Mouse (Mus musculus): ENCODE measurements around the gene Cdh20. TPM values are rescaled to one million over a fixed set of nuclear protein-coding genes. Genes with fewer than 3 reads are reported as not detected.
A peak's percentile ranks its signal among the peaks of the same experiment; 100 is the strongest.
"Not testable (repeated sequence)": the region's sequence is repeated elsewhere in the genome, so short reads cannot be mapped to it uniquely, and the experiment has no call there.

The Cdh20 gene
- polyA plus RNA-seq, 1 experiment from 2014 or later: 2.3 TPM

- Histone ChIP-seq H3K4me1 (ENCODE audit: control insufficient read depth, insufficient read depth, low read length) (no peaks in the 10 kb centered on the region), H3K27me3 (ENCODE audit: control insufficient read depth, insufficient read depth, low read length) (no peaks in the 10 kb centered on the region), H3K4me2 (ENCODE audit: low read depth, low read length) (no peak overlapping the region), H3K27ac (ENCODE audit: low read depth, low read length) (no peak overlapping the region), H3K36me3 (ENCODE audit: control insufficient read depth, insufficient read depth, low read length) (no peaks in the 10 kb centered on the region), H3K9ac (replicated peaks; ENCODE audit: low read depth, low read length) (no peak overlapping the region), H3K4me3 (ENCODE audit: low read depth, low read length) (no peak overlapping the region), H3K9me3 (ENCODE audit: control insufficient read depth, low read length) (no peaks in the 10 kb centered on the region)
- WGBS: 18% methylated on average over 2 of the region's 2 CpGs
- ATAC-seq (ENCODE audit: low read depth): peak; percentile 98
Observed at GRCm38 (mm10) chr1:104944470-104945109, 176.3 kb downstream of the Cdh20 start.

- WGBS: 95% methylated on average over 2 of the region's 2 CpGs
- ATAC-seq (ENCODE audit: low read depth): peak; percentile 47; the same call in 1 of the 2 replicates
- no peak overlapping the region for H3K9ac ChIP-seq (replicated peaks; ENCODE audit: low read depth, low read length)
- H3K4me3 ChIP-seq (ENCODE audit: low read depth, low read length): no peak overlapping the region
- no peak overlapping the region for H3K4me2 ChIP-seq (ENCODE audit: low read depth, low read length)
- no peaks in the 10 kb centered on the region for H3K4me1 ChIP-seq (ENCODE audit: control insufficient read depth, insufficient read depth, low read length)
- no peaks in the 10 kb centered on the region for H3K36me3 ChIP-seq (ENCODE audit: control insufficient read depth, insufficient read depth, low read length)
- no peak overlapping the region for H3K27ac ChIP-seq (ENCODE audit: low read depth, low read length)
- no peaks in the 10 kb centered on the region for H3K27me3 ChIP-seq (ENCODE audit: control insufficient read depth, insufficient read depth, low read length)
- H3K9me3 ChIP-seq (ENCODE audit: control insufficient read depth, low read length): no peaks in the 10 kb centered on the region
Observed at GRCm38 (mm10) chr1:104945110-104945489, 176.8 kb downstream of the Cdh20 start.

- H3K4me1 ChIP-seq (ENCODE audit: control insufficient read depth, insufficient read depth, low read length); H3K9ac ChIP-seq (replicated peaks; ENCODE audit: low read depth, low read length); H3K27me3 ChIP-seq (ENCODE audit: control insufficient read depth, insufficient read depth, low read length); H3K4me3 ChIP-seq (ENCODE audit: low read depth, low read length); H3K36me3 ChIP-seq (ENCODE audit: control insufficient read depth, insufficient read depth, low read length); H3K27ac ChIP-seq (ENCODE audit: low read depth, low read length); H3K9me3 ChIP-seq (ENCODE audit: control insufficient read depth, low read length); H3K4me2 ChIP-seq (ENCODE audit: low read depth, low read length); ATAC-seq (ENCODE audit: low read depth): not testable (repeated sequence)
- 79% methylated on average over 2 of the region's 2 CpGs for WGBS
Observed at GRCm38 (mm10) chr1:104949640-104950039, 181.3 kb downstream of the Cdh20 start.

GRCm38 (mm10) chr1:104957046-104957445, 188.7 kb downstream of the Cdh20 start:
- Histone ChIP-seq H3K27me3 (ENCODE audit: control insufficient read depth, insufficient read depth, low read length) (no peaks in the 10 kb centered on the region), H3K4me1 (ENCODE audit: control insufficient read depth, insufficient read depth, low read length) (no peaks in the 10 kb centered on the region), H3K4me2 (ENCODE audit: low read depth, low read length) (no peak overlapping the region), H3K9ac (replicated peaks; ENCODE audit: low read depth, low read length) (no peak overlapping the region), H3K27ac (ENCODE audit: low read depth, low read length) (no peak overlapping the region), H3K36me3 (ENCODE audit: control insufficient read depth, insufficient read depth, low read length) (no peaks in the 10 kb centered on the region), H3K4me3 (ENCODE audit: low read depth, low read length) (no peak overlapping the region), H3K9me3 (ENCODE audit: control insufficient read depth, low read length) (no peaks in the 10 kb centered on the region)
- ATAC-seq (ENCODE audit: low read depth): no peak; the same call in 1 of the 2 replicates
- WGBS: 19% methylated on average over 6 of the region's 6 CpGs

GRCm38 (mm10) chr1:104961670-104962069, 193.3 kb downstream of the Cdh20 start:
- no peak for ATAC-seq (ENCODE audit: low read depth)
- 85% methylated on average over 3 of the region's 3 CpGs for WGBS

GRCm38 (mm10) chr1:104962257-104962656, 193.9 kb downstream of the Cdh20 start:
- Histone ChIP-seq H3K4me1 (ENCODE audit: control insufficient read depth, insufficient read depth, low read length) (no peaks in the 10 kb centered on the region), H3K9me3 (ENCODE audit: control insufficient read depth, low read length) (no peaks in the 10 kb centered on the region), H3K27me3 (ENCODE audit: control insufficient read depth, insufficient read depth, low read length) (no peaks in the 10 kb centered on the region), H3K4me3 (ENCODE audit: low read depth, low read length) (no peak overlapping the region), H3K9ac (replicated peaks; ENCODE audit: low read depth, low read length) (no peak overlapping the region), H3K4me2 (ENCODE audit: low read depth, low read length) (no peak overlapping the region), H3K36me3 (ENCODE audit: control insufficient read depth, insufficient read depth, low read length) (no peaks in the 10 kb centered on the region), H3K27ac (ENCODE audit: low read depth, low read length) (no peak overlapping the region)
- ATAC-seq (ENCODE audit: low read depth): no peak
- 63% methylated on average over 4 of the region's 4 CpGs for WGBS

More at GRCm38 (mm10) chr1:104961670-104962069, 193.3 kb downstream of the Cdh20 start:
- Histone ChIP-seq H3K9ac (replicated peaks; ENCODE audit: low read depth, low read length) (no peak overlapping the region), H3K9me3 (ENCODE audit: control insufficient read depth, low read length) (no peaks in the 10 kb centered on the region), H3K27me3 (ENCODE audit: control insufficient read depth, insufficient read depth, low read length) (no peaks in the 10 kb centered on the region), H3K27ac (ENCODE audit: low read depth, low read length) (no peak overlapping the region), H3K4me2 (ENCODE audit: low read depth, low read length) (no peak overlapping the region), H3K4me3 (ENCODE audit: low read depth, low read length) (no peak overlapping the region), H3K36me3 (ENCODE audit: control insufficient read depth, insufficient read depth, low read length) (no peaks in the 10 kb centered on the region), H3K4me1 (ENCODE audit: control insufficient read depth, insufficient read depth, low read length) (no peaks in the 10 kb centered on the region)

- Histone ChIP-seq H3K4me2 (ENCODE audit: low read depth, low read length) (no peak overlapping the region), H3K36me3 (ENCODE audit: control insufficient read depth, insufficient read depth, low read length) (no peaks in the 10 kb centered on the region), H3K27ac (ENCODE audit: low read depth, low read length) (no peak overlapping the region), H3K4me3 (ENCODE audit: low read depth, low read length) (no peak overlapping the region), H3K9me3 (ENCODE audit: control insufficient read depth, low read length) (no peaks in the 10 kb centered on the region), H3K4me1 (ENCODE audit: control insufficient read depth, insufficient read depth, low read length) (no peaks in the 10 kb centered on the region), H3K9ac (replicated peaks; ENCODE audit: low read depth, low read length) (no peak overlapping the region), H3K27me3 (ENCODE audit: control insufficient read depth, insufficient read depth, low read length) (no peaks in the 10 kb centered on the region)
- WGBS: 27% methylated on average over 2 of the region's 2 CpGs
- ATAC-seq (ENCODE audit: low read depth): peak; percentile 72
Observed at GRCm38 (mm10) chr1:104979068-104979467, 210.7 kb downstream of the Cdh20 start.

GRCm38 (mm10) chr1:104980273-104980672, 211.9 kb downstream of the Cdh20 start:
- Histone ChIP-seq H3K9me3 (ENCODE audit: control insufficient read depth, low read length) (no peaks in the 10 kb centered on the region), H3K27me3 (ENCODE audit: control insufficient read depth, insufficient read depth, low read length) (no peaks in the 10 kb centered on the region), H3K36me3 (ENCODE audit: control insufficient read depth, insufficient read depth, low read length) (no peaks in the 10 kb centered on the region), H3K9ac (replicated peaks; ENCODE audit: low read depth, low read length) (no peak overlapping the region), H3K4me1 (ENCODE audit: control insufficient read depth, insufficient read depth, low read length) (no peaks in the 10 kb centered on the region), H3K27ac (ENCODE audit: low read depth, low read length) (no peak overlapping the region), H3K4me3 (ENCODE audit: low read depth, low read length) (no peak overlapping the region), H3K4me2 (ENCODE audit: low read depth, low read length) (no peak overlapping the region)
- WGBS: 81% methylated on average over 1 of the region's 1 CpGs
- ATAC-seq (ENCODE audit: low read depth): no peak

GRCm38 (mm10) chr1:104986222-104986973, 218.1 kb downstream of the Cdh20 start:
- no peak overlapping the region for H3K4me2 ChIP-seq (ENCODE audit: low read depth, low read length)
- H3K9ac ChIP-seq (replicated peaks; ENCODE audit: low read depth, low read length): no peak overlapping the region
- H3K9me3 ChIP-seq (ENCODE audit: control insufficient read depth, low read length): no peaks in the 10 kb centered on the region
- no peaks in the 10 kb centered on the region for H3K27me3 ChIP-seq (ENCODE audit: control insufficient read depth, insufficient read depth, low read length)
- 26% methylated on average over 5 of the region's 5 CpGs for WGBS
- H3K27ac ChIP-seq (ENCODE audit: low read depth, low read length): no peak overlapping the region
- no peak overlapping the region for H3K4me3 ChIP-seq (ENCODE audit: low read depth, low read length)
- no peaks in the 10 kb centered on the region for H3K4me1 ChIP-seq (ENCODE audit: control insufficient read depth, insufficient read depth, low read length)
- H3K36me3 ChIP-seq (ENCODE audit: control insufficient read depth, insufficient read depth, low read length): no peaks in the 10 kb centered on the region
- ATAC-seq (ENCODE audit: low read depth): peak; percentile 82; the same call in 1 of the 2 replicates
